Mouse (Mus musculus) forebrain, embryonic 14.5 days (tissue): Measurements from ENCODE around the gene Klhl21. TPM values are rescaled to one million over a fixed set of nuclear protein-coding genes. Genes with fewer than 3 reads are reported as not detected.

Experiments used
- ATAC-seq: fragments of 200-750 bp; cut with Nextera tagmentation; 2 replicates; pipeline ENCODE4 v1.8.0; 2017; ENCODE audit warnings: mild to moderate bottlenecking, moderate library complexity
- DNase-seq: peaks from one replicate; pipeline ENCODE4 v3.0.0-alpha.2; 2015; ENCODE audit warnings: low spot score
- H3K27ac ChIP-seq: fragments of 300-500 bp; sonication (generic); 2 replicates; pipeline ENCODE4 v1.5.1; 2014; ENCODE audit warnings: low read depth, mild to moderate bottlenecking, control low read depth, low read length, moderate library complexity
- H3K27me3 ChIP-seq: fragments of 300-500 bp; sonication (generic); replicated peaks from 2 replicates; pipeline ENCODE4 v1.6.1; 2014; ENCODE audit warnings: low read length, control low read depth, mixed read lengths; ENCODE audit not compliant: control insufficient read depth, insufficient read depth
- H3K36me3 ChIP-seq: fragments of 300-500 bp; sonication (generic); 2 replicates; pipeline ENCODE4 v1.6.1; 2014; ENCODE audit warnings: low read length, control low read depth; ENCODE audit not compliant: control insufficient read depth, insufficient read depth
- H3K4me1 ChIP-seq: fragments of 300-500 bp; sonication (generic); 2 replicates; pipeline ENCODE4 v1.6.1; 2014; ENCODE audit warnings: antibody characterized with exemption, low read length, control low read depth; ENCODE audit not compliant: control insufficient read depth, insufficient read depth
- H3K4me2 ChIP-seq: fragments of 300-500 bp; sonication (generic); 2 replicates; pipeline ENCODE4 v1.6.1; 2014; ENCODE audit warnings: mild to moderate bottlenecking, control low read depth, low read length
- H3K4me3 ChIP-seq: fragments of 300-500 bp; sonication (generic); 2 replicates; pipeline ENCODE4 v1.5.1; 2014; ENCODE audit warnings: low read depth, low read length, control low read depth
- H3K9ac ChIP-seq: fragments of 300-500 bp; sonication (generic); 2 replicates; pipeline ENCODE4 v1.6.1; 2014; ENCODE audit warnings: mild to moderate bottlenecking, low read length, control low read depth, moderate library complexity
- H3K9me3 ChIP-seq: fragments of 300-500 bp; sonication (generic); replicated peaks from 2 replicates; pipeline ENCODE4 v1.6.1; 2016; ENCODE audit warnings: low read length, control low read depth, mixed read lengths; ENCODE audit not compliant: control insufficient read depth
- WGBS: fragments of 180-500 bp; shearing (Covaris S2); extraction: QIAGEN DNeasy Blood & Tissue Kit; methylation state at CpG from one replicate; pipeline ENCODE4 v1.1.7; 2014; 5-methylcytosine and 5-hydroxymethylcytosine counted together
- polyA plus RNA-seq: library from polyadenylated mRNA; unstranded; fragments of >200 nt; fragmentation: Nextera tagmentation; extraction: Ambion mirVana; gene quantifications from 2 replicates; pipeline ENCODE4 v1.2.1, GENCODE M21; 2014

Gene Klhl21
- polyA plus RNA-seq, 1 experiment from 2014 or later: 0.69 TPM

DNA sequence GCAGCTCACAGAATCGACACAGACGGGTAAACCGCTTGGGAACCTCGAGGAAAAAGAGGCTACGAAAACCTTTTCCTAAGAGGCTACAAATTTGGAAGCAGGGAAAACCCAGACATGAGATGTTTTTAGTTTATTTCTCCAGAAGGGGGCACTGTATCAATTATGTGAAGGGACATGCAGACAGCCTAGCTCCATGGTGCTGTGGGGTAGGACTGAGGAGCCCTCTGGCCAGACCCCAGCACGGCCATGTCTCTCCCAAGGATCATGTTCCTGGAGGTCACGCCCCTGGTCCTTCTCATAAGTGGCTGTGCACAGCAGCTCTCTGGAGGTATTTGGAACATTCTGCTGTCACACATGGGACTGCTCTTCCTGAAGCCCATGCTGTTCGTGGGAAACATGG is 27.9 kb upstream of the Klhl21 start:
- DNase-seq (peak; percentile 58), ATAC-seq (no peak)
- Histone ChIP-seq H3K27ac (no peak overlapping the region), H3K9me3 (no peaks in the 10 kb centered on the region), H3K4me2 (no peak overlapping the region), H3K36me3 (peaks cover 62% of the 10 kb centered on the region), H3K4me1 (no peaks in the 10 kb centered on the region), H3K9ac (no peak overlapping the region), H3K27me3 (no peaks in the 10 kb centered on the region), H3K4me3 (no peak overlapping the region)
- WGBS: 76% methylated on average over 8 of the region's 8 CpGs

- H3K9ac ChIP-seq: no peak overlapping the region
- no peaks in the 10 kb centered on the region for H3K9me3 ChIP-seq
- WGBS: 10% methylated on average over 5 of the region's 5 CpGs
- no peaks in the 10 kb centered on the region for H3K27me3 ChIP-seq
- DNase-seq (peak; percentile 83), ATAC-seq (peak; percentile 82)
- no peak overlapping the region for H3K27ac ChIP-seq
- H3K36me3 ChIP-seq: peaks cover 57% of the 10 kb centered on the region
- no peak overlapping the region for H3K4me2 ChIP-seq
- no peak overlapping the region for H3K4me3 ChIP-seq
- H3K4me1 ChIP-seq: no peaks in the 10 kb centered on the region
Measured at GRCm38 (mm10) chr4:151981363-151981762, 27.2 kb upstream of the Klhl21 start.

GRCm38 (mm10) chr4:151983043-151983442 is 25.6 kb upstream of the Klhl21 start:
- no peak for ATAC-seq
- peaks cover 50% of the 10 kb centered on the region for H3K36me3 ChIP-seq
- 69% methylated on average over 17 of the region's 17 CpGs for WGBS

GRCm38 (mm10) chr4:151983560-151983959 is 25.0 kb upstream of the Klhl21 start:
- Histone ChIP-seq H3K9me3 (no peaks in the 10 kb centered on the region), H3K27me3 (no peaks in the 10 kb centered on the region), H3K4me1 (no peaks in the 10 kb centered on the region), H3K27ac (no peak overlapping the region), H3K4me2 (no peak overlapping the region), H3K9ac (no peak overlapping the region), H3K4me3 (no peak overlapping the region), H3K36me3 (peaks cover 47% of the 10 kb centered on the region)
- ATAC-seq (no peak), DNase-seq (no peak)
- 38% methylated on average over 8 of the region's 9 CpGs for WGBS

More at GRCm38 (mm10) chr4:151983043-151983442, 25.6 kb upstream of the Klhl21 start:
- H3K4me3 ChIP-seq: no peak overlapping the region
- no peaks in the 10 kb centered on the region for H3K4me1 ChIP-seq
- no peak overlapping the region for H3K4me2 ChIP-seq
- no peak for DNase-seq
- no peak overlapping the region for H3K27ac ChIP-seq
- no peaks in the 10 kb centered on the region for H3K9me3 ChIP-seq
- no peak overlapping the region for H3K9ac ChIP-seq
- H3K27me3 ChIP-seq: no peaks in the 10 kb centered on the region

GRCm38 (mm10) chr4:151985886-151986285 is 22.7 kb upstream of the Klhl21 start:
- WGBS: 42% methylated on average over 10 of the region's 10 CpGs
- peaks cover 39% of the 10 kb centered on the region for H3K36me3 ChIP-seq
- no peak for ATAC-seq
- H3K9ac ChIP-seq: no peak overlapping the region
- no peak overlapping the region for H3K27ac ChIP-seq
- H3K4me3 ChIP-seq: no peak overlapping the region
- no peaks in the 10 kb centered on the region for H3K9me3 ChIP-seq
- H3K4me1 ChIP-seq: no peaks in the 10 kb centered on the region
- no peak overlapping the region for H3K4me2 ChIP-seq
- DNase-seq: no peak
- no peaks in the 10 kb centered on the region for H3K27me3 ChIP-seq

DNA sequence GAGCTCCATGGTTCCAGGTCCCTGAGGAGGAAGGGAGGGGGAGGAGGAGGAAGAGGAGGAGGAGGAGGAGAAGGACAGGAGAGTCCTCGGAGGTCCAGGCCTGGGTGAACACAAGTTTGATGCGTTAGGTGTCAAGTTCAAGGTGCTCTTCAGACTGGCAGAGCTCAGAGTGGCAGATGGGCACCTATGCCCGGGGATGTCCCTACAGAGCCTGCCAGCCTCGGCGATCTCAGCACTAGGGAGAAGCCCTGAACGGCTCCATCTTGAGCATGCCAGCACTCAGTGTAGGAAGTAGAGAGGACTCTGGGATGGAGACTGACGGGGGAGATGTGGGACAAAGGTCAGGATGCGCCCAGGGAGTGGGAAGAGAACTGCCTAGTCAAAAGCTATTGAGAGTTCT is 22.0 kb upstream of the Klhl21 start:
- 71% methylated on average over 8 of the region's 8 CpGs for WGBS
- Histone ChIP-seq H3K27ac (no peak overlapping the region), H3K4me1 (no peaks in the 10 kb centered on the region), H3K9me3 (no peaks in the 10 kb centered on the region), H3K4me3 (no peak overlapping the region), H3K36me3 (peaks cover 41% of the 10 kb centered on the region), H3K9ac (no peak overlapping the region), H3K4me2 (no peak overlapping the region), H3K27me3 (no peaks in the 10 kb centered on the region)
- ATAC-seq (no peak), DNase-seq (no peak)

- H3K27ac ChIP-seq: no peak overlapping the region
- 24% methylated on average over 10 of the region's 10 CpGs for WGBS
- H3K9me3 ChIP-seq: no peaks in the 10 kb centered on the region
- no peaks in the 10 kb centered on the region for H3K27me3 ChIP-seq
- peaks cover 40% of the 10 kb centered on the region for H3K36me3 ChIP-seq
- H3K4me2 ChIP-seq: peak overlapping the region; percentile 63
- peak overlapping the region; percentile 96 for H3K9ac ChIP-seq
- no peaks in the 10 kb centered on the region for H3K4me1 ChIP-seq
- DNase-seq: peak; percentile 38
- no peak for ATAC-seq
- H3K4me3 ChIP-seq: peak overlapping the region; percentile 77
Measured at GRCm38 (mm10) chr4:151988014-151988341, 20.6 kb upstream of the Klhl21 start.

GRCm38 (mm10) chr4:151988342-151989109 is 20.1 kb upstream of the Klhl21 start, which contains the start of gene Thap3:
TSS of gene Thap3 (minus strand) at chr4:151988997.
- Histone ChIP-seq H3K9me3 (no peaks in the 10 kb centered on the region), H3K4me2 (peak within 1 kb of the TSS; percentile 63), H3K4me1 (no peaks in the 10 kb centered on the region), H3K27me3 (no peaks in the 10 kb centered on the region), H3K4me3 (peak within 1 kb of the TSS; percentile 77), H3K36me3 (peaks cover 37% of the 10 kb centered on the region), H3K9ac (peak within 1 kb of the TSS; percentile 96), H3K27ac (peak within 1 kb of the TSS; percentile 76; the same call in 1 of the 2 replicates)
- DNase-seq: peak; percentile 80
- 1% methylated on average over 52 of the region's 54 CpGs for WGBS
- peak; percentile 86 for ATAC-seq

- DNase-seq (no peak), ATAC-seq (peak; percentile 14; the same call in 1 of the 2 replicates)
- Histone ChIP-seq H3K4me1 (peaks cover 1% of the 10 kb centered on the region; the same call in 1 of the 2 replicates), H3K4me3 (peak overlapping the region; percentile 77), H3K9ac (peak overlapping the region; percentile 96; the same call in 1 of the 2 replicates), H3K4me2 (peak overlapping the region; percentile 63), H3K36me3 (peaks cover 34% of the 10 kb centered on the region), H3K9me3 (no peaks in the 10 kb centered on the region), H3K27me3 (no peaks in the 10 kb centered on the region), H3K27ac (no peak overlapping the region)
- 26% methylated on average over 6 of the region's 6 CpGs for WGBS
Measured at GRCm38 (mm10) chr4:151989110-151989488, 19.5 kb upstream of the Klhl21 start.
